Mouse (Mus musculus): Measurements from ENCODE around the gene Hdac11.

DNA sequence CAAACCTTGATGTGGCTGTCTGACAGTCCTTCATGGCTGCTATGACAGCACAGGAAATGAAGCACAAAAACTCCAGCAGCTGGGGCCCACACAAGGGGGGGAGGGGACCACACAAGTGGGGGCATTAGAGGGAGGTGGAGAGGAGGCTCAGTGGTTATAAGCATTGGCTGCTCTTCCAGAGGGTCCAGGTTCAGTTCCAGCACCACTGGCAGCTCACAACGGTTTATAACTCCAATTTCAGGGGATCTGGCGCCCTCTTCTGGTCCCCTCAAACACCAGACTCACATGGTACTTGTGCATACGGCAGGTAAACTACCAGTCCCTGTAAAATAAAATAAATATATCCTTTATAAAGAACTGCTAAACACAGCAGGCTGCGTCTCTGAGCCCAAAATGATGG is 27.5 kb upstream of the Hdac11 start:
- no peak for TF ChIP-seq GATA1 (IDR thresholded peaks at IDR 0.05; ENCODE audit: borderline replicate concordance, low read length)
- no peak for TF ChIP-seq FLI1 (IDR thresholded peaks at IDR 0.05; ENCODE audit: low read length)

Measured in megakaryocyte, embryonic 14.5 days (primary cell).